Mouse (Mus musculus): ENCODE measurements around the gene Fgg. TPM values are rescaled to one million over a fixed set of nuclear protein-coding genes. Genes with fewer than 3 reads are reported as not detected.

The Fgg gene
- polyA plus RNA-seq, 1 experiment from 2014 or later, result 182 TPM

DNA sequence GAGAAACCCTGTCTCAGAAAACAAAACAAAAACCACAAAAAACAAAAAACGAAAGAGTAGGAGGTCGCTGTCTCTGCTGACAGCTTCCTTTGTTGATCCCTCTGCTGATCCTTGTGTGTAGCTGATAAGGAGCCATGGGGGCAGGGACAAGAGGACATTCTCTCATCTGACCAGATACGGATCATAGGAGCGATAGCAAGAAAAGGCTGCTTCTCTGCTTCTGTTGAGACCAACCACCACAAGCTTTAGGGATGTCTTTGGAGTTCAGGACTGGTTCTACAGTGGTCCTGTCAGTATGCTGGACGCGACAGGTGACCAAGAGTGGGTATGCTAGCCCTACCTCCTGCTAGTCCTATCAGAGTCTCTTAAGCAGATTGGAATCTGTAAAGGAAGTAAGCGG lies 45.6 kb downstream of the Fgg start:
- no peak overlapping the region for H3K9ac ChIP-seq (ENCODE audit: low read depth, low read length)
- peaks cover 7% of the 10 kb centered on the region for H3K4me1 ChIP-seq (replicated peaks; ENCODE audit: control insufficient read depth, insufficient read depth, low read length)
- peaks cover 2% of the 10 kb centered on the region; the same call in 1 of the 2 replicates for H3K36me3 ChIP-seq (ENCODE audit: control insufficient read depth, insufficient read depth, low read length)
- no peak overlapping the region for H3K4me3 ChIP-seq (ENCODE audit: low read depth, low read length)
- no peaks in the 10 kb centered on the region for H3K9me3 ChIP-seq (ENCODE audit: control insufficient read depth, low read length)
- 70% methylated on average over 7 of the region's 7 CpGs for WGBS
- no peak for ATAC-seq (replicated peaks; ENCODE audit: low FRiP score)
- no peak for DNase-seq (ENCODE audit: low spot score)
- no peak overlapping the region for H3K27ac ChIP-seq (ENCODE audit: low read depth, low read length)
- no peak overlapping the region for H3K4me2 ChIP-seq
- no peaks in the 10 kb centered on the region for H3K27me3 ChIP-seq (replicated peaks; ENCODE audit: control insufficient read depth, insufficient read depth, low read length)

DNA sequence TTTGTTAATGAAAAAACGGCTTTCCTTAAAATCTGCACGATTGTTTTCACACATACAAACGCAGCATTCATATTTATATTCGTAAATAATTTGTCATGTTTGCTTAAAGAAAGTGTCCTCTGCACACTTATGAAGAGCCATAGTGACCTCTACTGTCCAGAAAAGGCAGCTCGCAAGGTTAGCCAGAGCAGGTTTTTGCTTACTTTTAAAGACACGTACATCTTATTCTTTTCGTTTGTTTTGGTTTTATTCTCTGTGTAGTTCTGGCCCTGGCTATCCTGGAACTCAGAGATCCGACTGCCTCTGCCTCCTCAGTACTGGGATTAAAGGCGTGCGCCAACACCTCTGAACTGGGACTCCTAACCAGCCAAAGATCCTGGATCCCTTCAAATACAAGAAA lies 46.2 kb downstream of the Fgg start:
- no peak for ATAC-seq (replicated peaks; ENCODE audit: low FRiP score)
- WGBS, result 37% methylated on average over 10 of the region's 10 CpGs

DNA sequence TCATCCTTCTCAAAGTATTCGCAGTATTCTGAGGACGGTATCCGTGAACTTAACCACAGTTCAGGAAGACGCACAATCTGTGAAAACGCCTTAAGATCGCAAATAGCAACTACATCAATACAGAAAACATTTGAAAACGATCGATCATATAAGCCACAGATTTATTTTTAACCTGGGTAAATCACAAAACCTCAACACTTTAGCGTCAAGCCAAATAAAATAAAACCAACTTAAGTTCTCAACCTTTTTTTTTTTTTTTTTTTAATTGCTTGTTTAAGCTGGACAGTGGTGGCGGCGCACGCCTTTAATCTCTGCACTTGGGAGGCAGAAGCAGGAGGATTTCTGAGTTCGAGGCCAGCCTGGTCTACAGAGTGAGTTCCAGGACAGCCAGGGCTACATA lies 47.2 kb downstream of the Fgg start:
- Histone ChIP-seq H3K9ac (ENCODE audit: low read depth, low read length) (peak overlapping the region; percentile 52; the same call in 1 of the 2 replicates), H3K27ac (ENCODE audit: low read depth, low read length) (no peak overlapping the region), H3K27me3 (replicated peaks; ENCODE audit: control insufficient read depth, insufficient read depth, low read length) (no peaks in the 10 kb centered on the region), H3K36me3 (ENCODE audit: control insufficient read depth, insufficient read depth, low read length) (peaks cover 9% of the 10 kb centered on the region; the same call in 1 of the 2 replicates), H3K9me3 (ENCODE audit: control insufficient read depth, low read length) (no peaks in the 10 kb centered on the region), H3K4me2 (peak overlapping the region; percentile 61), H3K4me3 (ENCODE audit: low read depth, low read length) (peak overlapping the region; percentile 80), H3K4me1 (replicated peaks; ENCODE audit: control insufficient read depth, insufficient read depth, low read length) (peaks cover 7% of the 10 kb centered on the region)
- WGBS, result 24% methylated on average over 13 of the region's 13 CpGs
- DNase-seq (ENCODE audit: low spot score) (no peak), ATAC-seq (replicated peaks; ENCODE audit: low FRiP score) (peak; percentile 46; the same call in 1 of the 2 replicates)

More for the DNA sequence above, 46.2 kb downstream of the Fgg start:
- H3K27ac ChIP-seq (ENCODE audit: low read depth, low read length), result no peak overlapping the region
- H3K4me3 ChIP-seq (ENCODE audit: low read depth, low read length), result no peak overlapping the region
- no peaks in the 10 kb centered on the region for H3K9me3 ChIP-seq (ENCODE audit: control insufficient read depth, low read length)
- H3K4me1 ChIP-seq (replicated peaks; ENCODE audit: control insufficient read depth, insufficient read depth, low read length), result peaks cover 7% of the 10 kb centered on the region
- no peak overlapping the region for H3K9ac ChIP-seq (ENCODE audit: low read depth, low read length)
- H3K36me3 ChIP-seq (ENCODE audit: control insufficient read depth, insufficient read depth, low read length), result peaks cover 6% of the 10 kb centered on the region; the same call in 1 of the 2 replicates
- peak overlapping the region; percentile 21; the same call in 1 of the 2 replicates for H3K4me2 ChIP-seq
- no peaks in the 10 kb centered on the region for H3K27me3 ChIP-seq (replicated peaks; ENCODE audit: control insufficient read depth, insufficient read depth, low read length)
- DNase-seq (ENCODE audit: low spot score), result no peak

DNA sequence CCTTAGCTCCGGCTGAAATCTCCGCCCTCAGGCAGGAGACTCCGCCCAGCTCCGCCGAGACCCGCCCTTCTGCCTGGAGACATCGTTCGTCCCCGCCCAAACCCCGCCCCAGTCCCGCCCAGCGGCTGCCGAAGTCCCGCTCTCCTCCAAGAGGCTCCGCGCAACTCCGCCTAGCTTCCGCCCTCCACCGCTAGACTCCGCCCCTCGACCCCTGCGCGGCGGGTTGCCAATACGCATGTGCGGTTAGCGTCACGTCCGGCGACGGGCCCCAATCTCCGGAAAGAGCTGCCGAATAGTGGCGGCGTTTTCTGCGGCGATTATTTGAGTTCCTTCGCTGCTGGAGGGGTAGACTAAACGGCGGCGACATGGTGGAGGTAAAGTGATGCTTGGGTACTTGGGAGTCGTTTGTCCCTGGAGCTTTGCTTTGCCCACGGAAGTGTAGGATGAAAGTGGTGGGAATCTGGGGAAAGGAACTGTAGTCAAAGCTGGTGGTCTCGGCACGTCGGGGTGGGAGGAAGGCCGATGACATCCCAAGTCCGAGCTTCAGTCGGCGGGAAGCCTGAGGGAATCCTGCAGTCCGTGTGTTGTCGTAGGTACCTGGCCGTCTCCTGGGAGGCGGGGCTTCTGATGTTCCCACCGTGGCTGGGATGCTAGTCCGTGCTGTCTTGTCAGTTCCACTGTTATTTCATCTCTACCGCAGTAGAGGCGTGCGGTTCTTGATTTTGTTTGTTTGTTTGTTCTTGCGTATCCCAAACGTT lies 47.9 kb downstream of the Fgg start, which contains the start of gene Plrg1:
Plrg1 (plus strand) TSS at position 242 of the 758 bp plus-strand sequence.
- peak within 1 kb of the TSS; percentile 9; the same call in 1 of the 2 replicates for H3K27ac ChIP-seq (ENCODE audit: low read depth, low read length)
- peaks cover 14% of the 10 kb centered on the region; the same call in 1 of the 2 replicates for H3K36me3 ChIP-seq (ENCODE audit: control insufficient read depth, insufficient read depth, low read length)
- ATAC-seq (replicated peaks; ENCODE audit: low FRiP score) (peak; percentile 97), DNase-seq (ENCODE audit: low spot score) (peak; percentile 97)
- WGBS, result under 1% methylated on average over 61 of the region's 61 CpGs
- H3K4me3 ChIP-seq (ENCODE audit: low read depth, low read length), result peak within 1 kb of the TSS; percentile 80
- H3K9me3 ChIP-seq (ENCODE audit: control insufficient read depth, low read length), result no peaks in the 10 kb centered on the region
- peak within 1 kb of the TSS; percentile 75 for H3K9ac ChIP-seq (ENCODE audit: low read depth, low read length)
- no peaks in the 10 kb centered on the region for H3K27me3 ChIP-seq (replicated peaks; ENCODE audit: control insufficient read depth, insufficient read depth, low read length)
- H3K4me1 ChIP-seq (replicated peaks; ENCODE audit: control insufficient read depth, insufficient read depth, low read length), result peaks cover 7% of the 10 kb centered on the region
- peak within 1 kb of the TSS; percentile 64 for H3K4me2 ChIP-seq

DNA sequence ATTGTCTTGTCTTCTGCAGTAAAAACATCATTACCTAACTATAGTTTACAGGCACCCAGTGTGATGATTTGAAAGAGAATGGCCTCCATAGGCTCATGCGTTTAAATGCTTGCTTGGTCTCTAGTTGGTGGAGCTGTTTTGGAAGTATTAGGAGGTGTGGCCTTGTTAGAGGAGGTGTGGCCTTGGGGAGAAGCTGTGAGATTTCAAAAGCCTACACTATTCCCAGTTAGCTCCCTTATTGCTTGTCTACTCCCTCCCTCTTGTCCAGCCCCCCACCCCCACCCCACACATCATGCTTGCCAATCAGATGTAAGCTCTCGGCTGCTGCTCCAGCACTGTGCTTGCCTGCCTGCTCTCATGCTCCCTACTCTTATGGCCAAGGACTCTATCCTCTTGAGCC lies 49.5 kb downstream of the Fgg start:
- no peak overlapping the region for H3K4me3 ChIP-seq (ENCODE audit: low read depth, low read length)
- 95% methylated on average over 2 of the region's 2 CpGs for WGBS

More for the DNA sequence above, 49.5 kb downstream of the Fgg start:
- Histone ChIP-seq H3K4me2 (no peak overlapping the region), H3K4me1 (replicated peaks; ENCODE audit: control insufficient read depth, insufficient read depth, low read length) (peaks cover 7% of the 10 kb centered on the region), H3K27me3 (replicated peaks; ENCODE audit: control insufficient read depth, insufficient read depth, low read length) (no peaks in the 10 kb centered on the region), H3K9me3 (ENCODE audit: control insufficient read depth, low read length) (no peaks in the 10 kb centered on the region), H3K27ac (ENCODE audit: low read depth, low read length) (no peak overlapping the region), H3K36me3 (ENCODE audit: control insufficient read depth, insufficient read depth, low read length) (peaks cover 25% of the 10 kb centered on the region; the same call in 1 of the 2 replicates), H3K9ac (ENCODE audit: low read depth, low read length) (no peak overlapping the region)
- ATAC-seq (replicated peaks; ENCODE audit: low FRiP score), result no peak
- no peak for DNase-seq (ENCODE audit: low spot score)

Other genes with a start within 250 kb of the Fgg start
- gene Rbm46, start 131.2 kb upstream of the Fgg start, polyA plus RNA-seq (2014; fragmentation: Nextera tagmentation; extraction: Ambion mirVana), result 2.6 and 3.4 TPM in 2 replicates
- gene Lrat, start 103.8 kb upstream of the Fgg start, polyA plus RNA-seq (2014; fragmentation: Nextera tagmentation; extraction: Ambion mirVana), result 0.21 and 0.22 TPM in 2 replicates
- 161 and 182 TPM in 2 replicates for gene Fga, start 18.4 kb downstream of the Fgg start, polyA plus RNA-seq (2014; fragmentation: Nextera tagmentation; extraction: Ambion mirVana)
- gene Fgb, start 42.1 kb downstream of the Fgg start, polyA plus RNA-seq (2014; fragmentation: Nextera tagmentation; extraction: Ambion mirVana), result 176 and 188 TPM in 2 replicates
- 92.7 and 103 TPM in 2 replicates for gene Plrg1, start 47.8 kb downstream of the Fgg start, polyA plus RNA-seq (2014; fragmentation: Nextera tagmentation; extraction: Ambion mirVana)
- gene Dchs2, start 120.2 kb downstream of the Fgg start, polyA plus RNA-seq (2014; fragmentation: Nextera tagmentation; extraction: Ambion mirVana), result 0.04 and 0.13 TPM in 2 replicates